Mouse (Mus musculus) ES-Bruce4 (cell line): ENCODE results near the gene Rps6ka5.

Source experiments
- CTCF ChIP-seq: IDR thresholded peaks from one replicate; pipeline ENCODE4 v1.8.1; 2011; ENCODE audit warnings: low read depth, low read length
- POLR2A ChIP-seq: IDR thresholded peaks from one replicate; pipeline ENCODE4 v1.8.1; 2011; ENCODE audit warnings: low read length; ENCODE audit not compliant: insufficient read depth

GRCm38 (mm10) chr12:100609766-100610165 lies 117.0 kb downstream of the Rps6ka5 start:
- no peak for TF ChIP-seq POLR2A
- no peak for TF ChIP-seq CTCF
